Mouse (Mus musculus): ENCODE data around the gene 1700013F07Rik. TPM values are rescaled to one million over a fixed set of nuclear protein-coding genes. Genes with fewer than 3 reads are reported as not detected.

Gene 1700013F07Rik
- total and polyA plus RNA-seq, 2 experiments from 2014 or later: not detected

DNA sequence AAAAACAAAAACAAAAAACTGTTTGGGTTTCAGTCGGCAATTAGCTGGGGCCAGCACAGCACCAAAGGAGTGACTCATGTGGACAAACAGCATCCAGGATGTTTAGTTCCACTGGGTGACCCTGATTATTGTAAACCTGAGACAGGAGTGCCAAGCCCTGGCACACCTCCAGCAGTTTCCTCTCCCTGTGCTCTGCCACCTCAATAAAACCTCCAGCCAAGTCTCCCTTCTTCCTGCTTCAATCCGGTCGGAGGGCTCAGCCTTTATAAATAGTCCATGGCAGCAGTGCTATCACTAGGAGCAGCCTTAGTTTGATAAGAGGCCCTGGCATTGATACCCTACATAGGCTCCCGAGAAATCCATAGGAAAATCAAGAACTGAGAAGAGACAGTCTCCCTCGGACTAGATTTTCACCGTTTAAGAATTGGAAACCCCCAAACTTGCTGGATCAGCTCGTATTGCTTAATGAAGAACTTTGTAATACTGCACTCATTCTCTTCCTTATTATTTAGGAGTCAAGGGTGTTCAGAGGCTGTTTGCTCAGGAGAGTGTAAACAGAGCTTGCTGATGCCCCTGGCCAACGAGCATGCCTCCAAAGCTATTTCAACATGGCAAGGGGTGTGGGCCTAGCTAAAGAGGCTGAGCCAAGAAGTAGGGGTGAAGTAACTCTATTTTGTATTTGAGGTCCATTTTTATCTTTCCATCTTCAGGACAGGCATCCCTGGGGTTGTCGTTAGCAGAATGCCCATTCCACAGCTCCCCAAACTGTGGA, 650 bp upstream of the 1700013F07Rik start:
- peaks cover 15% of the 10 kb centered on the region for H3K4me1 ChIP-seq (ENCODE audit: control insufficient read depth, insufficient read depth)
- H3K27me3 ChIP-seq (ENCODE audit: control insufficient read depth, insufficient read depth, low read length): peaks cover 11% of the 10 kb centered on the region; the same call in 1 of the 2 replicates
- H3K4me2 ChIP-seq (ENCODE audit: low read depth, low read length): no peak overlapping the region
- no peak overlapping the region for H3K9ac ChIP-seq (replicated peaks; ENCODE audit: low read depth, low read length)
- DNase-seq (ENCODE audit: low spot score): peak; percentile 39
- no peak overlapping the region for H3K4me3 ChIP-seq (ENCODE audit: low read depth, low read length)
- TF ChIP-seq EP300 (IDR thresholded peaks at IDR 0.05; ENCODE audit: low read depth): no peak
- H3K27ac ChIP-seq (ENCODE audit: low read depth): 0 out of 2 replicates have a peak overlapping the region, but pooled peaks have one; percentile 3
- ATAC-seq (ENCODE audit: insufficient read depth, low read depth): 0 out of 2 replicates have a peak, but pooled peaks have one; percentile 20
- 33% methylated on average over 9 of the region's 9 CpGs for WGBS
- H3K36me3 ChIP-seq (replicated peaks; ENCODE audit: control insufficient read depth, insufficient read depth, low read length): no peaks in the 10 kb centered on the region
- H3K9me3 ChIP-seq (replicated peaks; ENCODE audit: control insufficient read depth, low read length): no peaks in the 10 kb centered on the region

DNA sequence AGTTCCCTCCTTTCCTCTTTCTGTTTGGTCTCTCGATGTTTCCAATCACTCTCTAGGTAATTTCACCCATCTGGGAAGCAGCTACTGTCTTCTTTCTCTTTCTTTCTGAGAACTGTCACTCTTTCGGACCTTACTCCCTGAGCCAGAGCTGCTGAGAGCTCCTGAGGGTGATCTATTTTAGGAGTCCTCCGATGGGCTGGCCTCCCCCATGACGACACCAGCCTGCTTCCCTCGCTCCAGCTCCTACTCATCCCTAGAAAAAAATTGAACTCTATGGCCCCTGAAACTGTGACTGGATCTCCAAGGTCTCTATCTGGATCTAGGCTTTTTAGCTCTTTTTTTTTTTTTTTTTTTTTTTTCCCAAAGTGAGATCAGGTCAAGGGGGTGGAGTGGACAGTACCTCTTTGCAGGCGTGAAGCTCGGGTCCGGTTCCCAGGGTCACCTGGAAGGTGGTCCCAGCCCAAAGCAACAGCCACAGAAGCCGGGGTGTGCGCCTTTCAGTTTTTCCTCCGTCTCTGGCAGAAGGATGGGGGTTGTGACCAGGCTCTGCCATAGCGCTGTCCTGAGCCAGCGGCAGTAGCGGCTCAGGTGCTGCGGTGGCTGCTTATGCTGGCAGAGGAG, 2.1 kb downstream of the 1700013F07Rik start:
- peak overlapping the region; percentile 53 for H3K4me2 ChIP-seq (ENCODE audit: low read depth, low read length)
- no peak overlapping the region for H3K9ac ChIP-seq (replicated peaks; ENCODE audit: low read depth, low read length)
- TF ChIP-seq CTCF (IDR thresholded peaks at IDR 0.05; ENCODE audit: low read depth): no peak
- no peak for TF ChIP-seq EP300 (IDR thresholded peaks at IDR 0.05; ENCODE audit: low read depth)
- peak overlapping the region; percentile 38 for H3K4me3 ChIP-seq (ENCODE audit: low read depth, low read length)
- no peak overlapping the region for H3K27ac ChIP-seq (ENCODE audit: low read depth)
- H3K4me1 ChIP-seq (ENCODE audit: control insufficient read depth, insufficient read depth): peaks cover 15% of the 10 kb centered on the region
- H3K9me3 ChIP-seq (replicated peaks; ENCODE audit: control insufficient read depth, low read length): no peaks in the 10 kb centered on the region
- peaks cover 11% of the 10 kb centered on the region; the same call in 1 of the 2 replicates for H3K27me3 ChIP-seq (ENCODE audit: control insufficient read depth, insufficient read depth, low read length)
- 8% methylated on average over 13 of the region's 15 CpGs for WGBS
- no peak for DNase-seq (ENCODE audit: low spot score)
- no peak for ATAC-seq (ENCODE audit: insufficient read depth, low read depth)
- no peaks in the 10 kb centered on the region for H3K36me3 ChIP-seq (replicated peaks; ENCODE audit: control insufficient read depth, insufficient read depth, low read length)

DNA sequence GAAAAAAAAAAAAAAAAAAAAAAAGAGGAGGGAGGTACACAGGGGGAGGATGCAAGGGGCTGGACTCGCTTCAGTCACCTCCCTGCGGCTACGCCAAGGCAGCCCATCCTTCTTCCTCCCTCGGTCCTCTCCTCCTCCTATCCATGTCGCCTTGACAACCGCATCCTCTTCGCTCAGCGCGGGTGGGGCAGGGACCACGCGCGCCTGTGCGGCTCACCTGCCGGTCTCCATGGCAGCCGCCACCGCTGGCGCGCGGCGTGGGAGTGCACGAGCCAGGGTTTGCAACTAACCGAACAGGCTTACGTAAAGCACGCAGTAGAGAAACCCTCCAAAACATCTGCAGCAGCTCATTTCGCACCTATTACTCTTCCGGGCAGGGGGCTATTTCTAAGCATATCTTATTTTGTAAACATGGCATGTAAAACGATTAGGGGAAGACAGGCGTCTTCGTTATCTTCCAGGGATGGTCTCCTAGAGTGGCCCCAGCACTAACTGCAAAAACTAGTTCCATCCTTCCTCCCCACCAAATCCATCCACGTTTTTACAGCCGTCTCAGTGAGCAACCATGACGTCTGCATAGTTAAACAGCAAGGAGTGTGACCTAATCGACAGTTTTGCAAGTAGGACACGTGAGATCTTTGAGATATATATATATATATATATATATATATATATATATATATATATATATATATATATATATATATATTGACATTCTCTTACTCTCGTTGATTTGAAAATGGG, 2.7 kb downstream of the 1700013F07Rik start, which contains the start of gene 5330417C22Rik:
5330417C22Rik (minus strand) TSS at position 20 of the 744 bp plus-strand sequence.
- peak within 1 kb of the TSS; percentile 38 for H3K4me3 ChIP-seq (ENCODE audit: low read depth, low read length)
- no peak within 1 kb of the TSS for H3K9ac ChIP-seq (replicated peaks; ENCODE audit: low read depth, low read length)
- H3K9me3 ChIP-seq (replicated peaks; ENCODE audit: control insufficient read depth, low read length): no peaks in the 10 kb centered on the region
- H3K36me3 ChIP-seq (replicated peaks; ENCODE audit: control insufficient read depth, insufficient read depth, low read length): no peaks in the 10 kb centered on the region
- peaks cover 11% of the 10 kb centered on the region; the same call in 1 of the 2 replicates for H3K27me3 ChIP-seq (ENCODE audit: control insufficient read depth, insufficient read depth, low read length)
- no peak for DNase-seq (ENCODE audit: low spot score)
- H3K4me1 ChIP-seq (ENCODE audit: control insufficient read depth, insufficient read depth): peaks cover 15% of the 10 kb centered on the region
- no peak within 1 kb of the TSS for H3K27ac ChIP-seq (ENCODE audit: low read depth)
- peak within 1 kb of the TSS; percentile 53 for H3K4me2 ChIP-seq (ENCODE audit: low read depth, low read length)
- TF ChIP-seq CTCF (IDR thresholded peaks at IDR 0.05; ENCODE audit: low read depth): no peak
- TF ChIP-seq EP300 (IDR thresholded peaks at IDR 0.05; ENCODE audit: low read depth): no peak
- peak; percentile 37; the same call in 1 of the 2 replicates for ATAC-seq (ENCODE audit: insufficient read depth, low read depth)
- WGBS: 1% methylated on average over 35 of the region's 35 CpGs

DNA sequence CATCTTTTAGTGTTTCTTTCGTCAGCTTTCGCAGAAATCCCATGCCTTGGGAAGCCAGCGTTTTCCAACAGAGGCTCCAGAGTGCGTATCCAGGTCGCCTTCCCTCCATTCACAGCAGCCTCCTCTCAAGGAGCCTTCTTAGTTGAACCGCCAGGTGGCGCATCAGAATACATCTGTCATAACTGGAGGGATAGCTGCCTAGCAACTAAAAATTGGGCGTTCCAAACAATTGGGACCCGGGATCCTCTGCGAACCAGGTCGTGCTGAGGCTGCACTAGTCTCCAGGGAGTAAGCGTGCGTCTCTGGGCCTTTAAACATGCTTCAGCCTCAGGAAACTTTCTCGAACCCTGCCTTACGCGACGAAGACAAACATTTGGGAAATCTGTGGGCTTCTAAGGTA, 3.4 kb downstream of the 1700013F07Rik start:
- ATAC-seq (ENCODE audit: insufficient read depth, low read depth): peak; percentile 72; the same call in 1 of the 2 replicates
- H3K4me2 ChIP-seq (ENCODE audit: low read depth, low read length): peak overlapping the region; percentile 36; the same call in 1 of the 2 replicates
- no peaks in the 10 kb centered on the region for H3K9me3 ChIP-seq (replicated peaks; ENCODE audit: control insufficient read depth, low read length)
- 5% methylated on average over 17 of the region's 17 CpGs for WGBS
- peak; percentile 84 for DNase-seq (ENCODE audit: low spot score)
- H3K27me3 ChIP-seq (ENCODE audit: control insufficient read depth, insufficient read depth, low read length): peaks cover 11% of the 10 kb centered on the region; the same call in 1 of the 2 replicates
- H3K36me3 ChIP-seq (replicated peaks; ENCODE audit: control insufficient read depth, insufficient read depth, low read length): no peaks in the 10 kb centered on the region
- H3K4me3 ChIP-seq (ENCODE audit: low read depth, low read length): no peak overlapping the region
- no peak overlapping the region for H3K9ac ChIP-seq (replicated peaks; ENCODE audit: low read depth, low read length)
- TF ChIP-seq EP300 (IDR thresholded peaks at IDR 0.05; ENCODE audit: low read depth) (no peak), CTCF (IDR thresholded peaks at IDR 0.05; ENCODE audit: low read depth) (peak; percentile 82)
- H3K4me1 ChIP-seq (ENCODE audit: control insufficient read depth, insufficient read depth): peaks cover 15% of the 10 kb centered on the region
- no peak overlapping the region for H3K27ac ChIP-seq (ENCODE audit: low read depth)

DNA sequence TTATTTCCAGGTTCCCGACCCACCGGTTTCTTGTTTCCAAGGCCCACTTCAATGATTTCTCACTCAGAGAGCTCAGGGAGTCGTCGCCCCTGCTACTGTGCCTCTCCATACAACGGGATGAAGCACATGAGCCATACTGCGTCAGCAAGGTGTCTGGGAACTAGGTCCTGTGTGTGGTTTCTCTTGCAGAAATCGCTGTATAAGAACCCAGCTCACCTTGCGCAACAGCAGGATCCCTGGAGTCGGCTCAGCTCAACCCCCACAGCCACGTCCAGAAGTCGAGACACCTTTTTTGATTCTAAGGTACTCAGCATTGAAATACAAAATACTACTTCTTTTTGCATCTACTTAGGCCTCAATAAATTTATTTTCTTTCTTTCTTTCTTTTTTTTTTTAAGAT, 8.3 kb downstream of the 1700013F07Rik start:
- H3K27me3 ChIP-seq (ENCODE audit: control insufficient read depth, insufficient read depth, low read length): no peaks in the 10 kb centered on the region
- H3K4me1 ChIP-seq (ENCODE audit: control insufficient read depth, insufficient read depth): no peaks in the 10 kb centered on the region
- no peak overlapping the region for H3K4me3 ChIP-seq (ENCODE audit: low read depth, low read length)
- H3K27ac ChIP-seq (ENCODE audit: low read depth): no peak overlapping the region
- ATAC-seq (ENCODE audit: insufficient read depth, low read depth) (no peak), DNase-seq (ENCODE audit: low spot score) (no peak)
- H3K9ac ChIP-seq (replicated peaks; ENCODE audit: low read depth, low read length): no peak overlapping the region
- H3K4me2 ChIP-seq (ENCODE audit: low read depth, low read length): no peak overlapping the region
- no peaks in the 10 kb centered on the region for H3K36me3 ChIP-seq (replicated peaks; ENCODE audit: control insufficient read depth, insufficient read depth, low read length)
- no peaks in the 10 kb centered on the region for H3K9me3 ChIP-seq (replicated peaks; ENCODE audit: control insufficient read depth, low read length)
- 72% methylated on average over 11 of the region's 11 CpGs for WGBS
- no peak for TF ChIP-seq EP300 (IDR thresholded peaks at IDR 0.05; ENCODE audit: low read depth)
- no peak for TF ChIP-seq CTCF (IDR thresholded peaks at IDR 0.05; ENCODE audit: low read depth)
